8 mouse cellular contexts compared by ENCODE assay signal in genomic region chr11:78399680-78400079, GRCm38 (mm10). TPM values are rescaled to one million over a fixed set of nuclear protein-coding genes. Genes with fewer than 3 reads are reported as not detected.
DNase-seq lines count a peak whose midpoint lies in the region; ATAC-seq lines count a peak whose summit lies in the region.

No protein-coding gene starts in this region.

- DNase-seq in CD4-positive, CD25-positive, alpha-beta regulatory T cell, adult 2 months (ENCODE audit: low read depth, low spot score) = peak; percentile 68
- DNase-seq in T-cell, adult 2 months (ENCODE audit: low spot score) = peak; percentile 20
- DNase-seq in heart, postnatal 4 days = peak; percentile 79
- DNase-seq in left cerebral cortex, adult 11 months (ENCODE audit: low spot score) = peak; percentile 64
- DNase-seq in mesoderm, embryonic 11.5 days (ENCODE audit: low read depth, low spot score) = peak; percentile 79
- peak; percentile 34 to 41 for DNase-seq in spleen, postnatal 36 days (ENCODE audit: low spot score in 2 of 2)

- no peak for ATAC-seq in CD4-positive, CD25-positive, alpha-beta regulatory T cell, adult 4 months
- peak; percentile 72 for ATAC-seq in common myeloid progenitor, adult 5-6 weeks (replicated peaks; ENCODE audit: low read depth, poor library complexity, severe bottlenecking)

RNA-seq across cellular contexts. Expression of gene Foxn1, which starts 13.3 kb away (rescaled TPM):
- polyA plus RNA-seq in CD4-positive, CD25-positive, alpha-beta regulatory T cell, adult 4 months (2017; shearing (Covaris generic)) = under 1 TPM in 1 of 2 experiments, not detected in 1; 0.09 TPM
- total RNA-seq in common myeloid progenitor, adult 5-6 weeks (2017) = not detected in 2 replicates
- not detected for total RNA-seq in heart, postnatal 4 days (2021)

RNA-seq across cellular contexts. Expression of gene Slc13a2, which starts 22.3 kb away (rescaled TPM):
- not detected for polyA plus RNA-seq in CD4-positive, CD25-positive, alpha-beta regulatory T cell, adult 4 months (2017; shearing (Covaris generic))
- not detected in 2 replicates for total RNA-seq in common myeloid progenitor, adult 5-6 weeks (2017)
- not detected for total RNA-seq in heart, postnatal 4 days (2021)

RNA-seq across cellular contexts. Expression of gene Unc119, which starts 56.4 kb away (rescaled TPM):
- 10 to 100 TPM; 11.6 to 13.1 TPM for polyA plus RNA-seq in CD4-positive, CD25-positive, alpha-beta regulatory T cell, adult 4 months (2017; shearing (Covaris generic))
- 13.5 and 33.7 TPM in 2 replicates for total RNA-seq in common myeloid progenitor, adult 5-6 weeks (2017)
- total RNA-seq in heart, postnatal 4 days (2021) = 10 to 100 TPM; 13.5 to 14.6 TPM

Comparison
In these comparisons a context has a peak if more than half of its experiments do, and no peak if none do; other contexts are left out.
1. DNase-seq: peak in every context shown above with its lines; median percentile 79 in heart, postnatal 4 days; 79 in mesoderm, embryonic 11.5 days; 68 in CD4-positive, CD25-positive, alpha-beta regulatory T cell, adult 2 months; 64 in left cerebral cortex, adult 11 months; 38 in spleen, postnatal 36 days; 20 in T-cell, adult 2 months.